Mouse (Mus musculus) stomach, embryonic 15.5 days (tissue): ENCODE results near the gene Kdm8. TPM values are rescaled to one million over a fixed set of nuclear protein-coding genes. Genes with fewer than 3 reads are reported as not detected.

ENCODE experiments used
- ATAC-seq: fragments of 200-750 bp; cut with Nextera tagmentation; 2 replicates; pipeline ENCODE4 v1.8.0; 2017; ENCODE audit warnings: low read depth, moderate number of reproducible peaks, moderate TSS enrichment; ENCODE audit not compliant: insufficient read depth, low FRiP score
- H3K27ac ChIP-seq: fragments of 300-500 bp; sonication (generic); 2 replicates; pipeline ENCODE4 v1.5.1; 2015; ENCODE audit warnings: mild to moderate bottlenecking, inconsistent platforms
- H3K27me3 ChIP-seq: fragments of 300-500 bp; sonication (generic); replicated peaks from 2 replicates; pipeline ENCODE4 v1.6.1; 2015; ENCODE audit warnings: inconsistent platforms
- H3K36me3 ChIP-seq: fragments of 300-500 bp; sonication (generic); 2 replicates; pipeline ENCODE4 v1.6.1; 2015; ENCODE audit warnings: inconsistent platforms
- H3K4me1 ChIP-seq: fragments of 300-500 bp; sonication (generic); 2 replicates; pipeline ENCODE4 v1.6.1; 2015; ENCODE audit warnings: inconsistent platforms
- H3K4me2 ChIP-seq: fragments of 300-500 bp; sonication (generic); 2 replicates; pipeline ENCODE4 v1.6.1; 2015; ENCODE audit warnings: mild to moderate bottlenecking, inconsistent platforms
- H3K4me3 ChIP-seq: fragments of 300-500 bp; sonication (generic); replicated peaks from 2 replicates; pipeline ENCODE4 v1.5.1; 2015; ENCODE audit warnings: inconsistent platforms
- H3K9ac ChIP-seq: fragments of 300-500 bp; sonication (generic); 2 replicates; pipeline ENCODE4 v1.6.1; 2015; ENCODE audit warnings: inconsistent platforms
- H3K9me3 ChIP-seq: fragments of 300-500 bp; sonication (generic); 2 replicates; pipeline ENCODE4 v1.6.1; 2016; ENCODE audit warnings: inconsistent platforms
- WGBS: fragments of 180-500 bp; shearing (Covaris S2); methylation state at CpG from one replicate; pipeline ENCODE4 v1.1.7; 2015; 5-methylcytosine and 5-hydroxymethylcytosine counted together
- polyA plus RNA-seq: library from polyadenylated mRNA; unstranded; fragments of >200 nt; fragmentation: Nextera tagmentation; extraction: Ambion mirVana; gene quantifications from 2 replicates; pipeline ENCODE4 v1.2.1, GENCODE M21; 2015

The Kdm8 gene
- polyA plus RNA-seq, 1 experiment from 2014 or later: 8.8 TPM

GRCm38 (mm10) chr7:125470901-125471300, 26.4 kb downstream of the Kdm8 start:
- Histone ChIP-seq H3K27me3 (no peaks in the 10 kb centered on the region), H3K27ac (no peak overlapping the region), H3K9ac (no peak overlapping the region), H3K9me3 (no peaks in the 10 kb centered on the region), H3K4me2 (no peak overlapping the region), H3K36me3 (peaks cover 34% of the 10 kb centered on the region), H3K4me1 (peaks cover 10% of the 10 kb centered on the region), H3K4me3 (no peak overlapping the region)
- ATAC-seq: no peak
- WGBS: 88% methylated on average over 4 of the region's 4 CpGs

GRCm38 (mm10) chr7:125471991-125472741, 27.7 kb downstream of the Kdm8 start:
- H3K27ac ChIP-seq: peak overlapping the region; percentile 86
- peaks cover 32% of the 10 kb centered on the region for H3K36me3 ChIP-seq
- peak; percentile 75 for ATAC-seq
- H3K27me3 ChIP-seq: no peaks in the 10 kb centered on the region
- H3K4me2 ChIP-seq: peak overlapping the region; percentile 20
- no peaks in the 10 kb centered on the region for H3K9me3 ChIP-seq
- H3K9ac ChIP-seq: no peak overlapping the region
- no peak overlapping the region for H3K4me3 ChIP-seq
- WGBS: 27% methylated on average over 13 of the region's 13 CpGs
- H3K4me1 ChIP-seq: peaks cover 10% of the 10 kb centered on the region

GRCm38 (mm10) chr7:125474535-125474934, 30.1 kb downstream of the Kdm8 start:
- H3K4me3 ChIP-seq: no peak overlapping the region
- H3K27me3 ChIP-seq: no peaks in the 10 kb centered on the region
- no peaks in the 10 kb centered on the region for H3K9me3 ChIP-seq
- H3K4me1 ChIP-seq: peaks cover 10% of the 10 kb centered on the region
- no peak overlapping the region for H3K9ac ChIP-seq
- 71% methylated on average over 4 of the region's 4 CpGs for WGBS
- H3K36me3 ChIP-seq: peaks cover 15% of the 10 kb centered on the region; the same call in 1 of the 2 replicates
- no peak overlapping the region for H3K4me2 ChIP-seq
- ATAC-seq: no peak
- H3K27ac ChIP-seq: no peak overlapping the region

- 56% methylated on average over 11 of the region's 11 CpGs for WGBS
Measured at GRCm38 (mm10) chr7:125475601-125476251, 31.2 kb downstream of the Kdm8 start.

GRCm38 (mm10) chr7:125478391-125478984, 34.0 kb downstream of the Kdm8 start:
- Histone ChIP-seq H3K4me3 (no peak overlapping the region), H3K4me2 (no peak overlapping the region), H3K9ac (no peak overlapping the region), H3K4me1 (no peaks in the 10 kb centered on the region), H3K27ac (no peak overlapping the region), H3K9me3 (no peaks in the 10 kb centered on the region), H3K27me3 (no peaks in the 10 kb centered on the region), H3K36me3 (0 out of 2 replicates have a peak, but pooled peaks cover 10% of the 10 kb centered on the region)
- WGBS: 50% methylated on average over 7 of the region's 7 CpGs
- ATAC-seq: no peak

More at GRCm38 (mm10) chr7:125475601-125476251, 31.2 kb downstream of the Kdm8 start:
- Histone ChIP-seq H3K4me2 (no peak overlapping the region), H3K4me3 (no peak overlapping the region), H3K27ac (peak overlapping the region; percentile 57), H3K9me3 (no peaks in the 10 kb centered on the region), H3K36me3 (peaks cover 18% of the 10 kb centered on the region; the same call in 1 of the 2 replicates), H3K9ac (no peak overlapping the region), H3K27me3 (no peaks in the 10 kb centered on the region), H3K4me1 (peaks cover 8% of the 10 kb centered on the region)
- no peak for ATAC-seq

- Histone ChIP-seq H3K4me3 (no peak overlapping the region), H3K4me1 (no peaks in the 10 kb centered on the region), H3K36me3 (peaks cover 10% of the 10 kb centered on the region; the same call in 1 of the 2 replicates), H3K9me3 (no peaks in the 10 kb centered on the region), H3K4me2 (no peak overlapping the region), H3K9ac (no peak overlapping the region), H3K27me3 (no peaks in the 10 kb centered on the region), H3K27ac (no peak overlapping the region)
- no peak for ATAC-seq
- 86% methylated on average over 4 of the region's 4 CpGs for WGBS
Measured at GRCm38 (mm10) chr7:125480518-125480917, 36.0 kb downstream of the Kdm8 start.

GRCm38 (mm10) chr7:125482339-125482738, 37.9 kb downstream of the Kdm8 start:
- no peak for ATAC-seq
- WGBS: 50% methylated on average over 3 of the region's 3 CpGs
- peaks cover 17% of the 10 kb centered on the region; the same call in 1 of the 2 replicates for H3K36me3 ChIP-seq

GRCm38 (mm10) chr7:125482886-125483285, 38.4 kb downstream of the Kdm8 start:
- peaks cover 13% of the 10 kb centered on the region; the same call in 1 of the 2 replicates for H3K36me3 ChIP-seq

More at GRCm38 (mm10) chr7:125482339-125482738, 37.9 kb downstream of the Kdm8 start:
- Histone ChIP-seq H3K27me3 (no peaks in the 10 kb centered on the region), H3K4me1 (no peaks in the 10 kb centered on the region; the same call in 1 of the 2 replicates), H3K4me2 (no peak overlapping the region), H3K9ac (no peak overlapping the region), H3K9me3 (no peaks in the 10 kb centered on the region), H3K4me3 (no peak overlapping the region), H3K27ac (no peak overlapping the region)

GRCm38 (mm10) chr7:125484791-125485190, 40.3 kb downstream of the Kdm8 start:
- ATAC-seq: no peak
- Histone ChIP-seq H3K36me3 (peaks cover 13% of the 10 kb centered on the region; the same call in 1 of the 2 replicates), H3K27me3 (no peaks in the 10 kb centered on the region), H3K4me1 (no peaks in the 10 kb centered on the region; the same call in 1 of the 2 replicates), H3K4me3 (no peak overlapping the region), H3K4me2 (no peak overlapping the region), H3K9ac (no peak overlapping the region), H3K9me3 (no peaks in the 10 kb centered on the region), H3K27ac (no peak overlapping the region)
- WGBS: 91% methylated on average over 7 of the region's 7 CpGs

More at GRCm38 (mm10) chr7:125482886-125483285, 38.4 kb downstream of the Kdm8 start:
- no peaks in the 10 kb centered on the region for H3K9me3 ChIP-seq
- H3K4me2 ChIP-seq: no peak overlapping the region
- 63% methylated on average over 2 of the region's 2 CpGs for WGBS
- no peak overlapping the region for H3K27ac ChIP-seq
- H3K27me3 ChIP-seq: no peaks in the 10 kb centered on the region
- no peak overlapping the region for H3K4me3 ChIP-seq
- ATAC-seq: no peak
- H3K9ac ChIP-seq: no peak overlapping the region
- no peaks in the 10 kb centered on the region; the same call in 1 of the 2 replicates for H3K4me1 ChIP-seq

- WGBS: 88% methylated on average over 16 of the region's 16 CpGs
- Histone ChIP-seq H3K9ac (no peak overlapping the region), H3K27ac (no peak overlapping the region), H3K4me2 (no peak overlapping the region), H3K4me1 (peaks cover 6% of the 10 kb centered on the region), H3K27me3 (no peaks in the 10 kb centered on the region), H3K4me3 (no peak overlapping the region), H3K36me3 (peaks cover 7% of the 10 kb centered on the region; the same call in 1 of the 2 replicates), H3K9me3 (no peaks in the 10 kb centered on the region)
- ATAC-seq: no peak
Measured at GRCm38 (mm10) chr7:125486121-125486630, 41.7 kb downstream of the Kdm8 start.

- Histone ChIP-seq H3K4me3 (no peak overlapping the region), H3K27ac (no peak overlapping the region), H3K4me1 (peaks cover 6% of the 10 kb centered on the region), H3K27me3 (no peaks in the 10 kb centered on the region), H3K9me3 (no peaks in the 10 kb centered on the region), H3K36me3 (peaks cover 7% of the 10 kb centered on the region; the same call in 1 of the 2 replicates), H3K9ac (no peak overlapping the region), H3K4me2 (no peak overlapping the region)
- ATAC-seq: no peak
- WGBS: 81% methylated on average over 10 of the region's 10 CpGs
Measured at GRCm38 (mm10) chr7:125487126-125487525, 42.6 kb downstream of the Kdm8 start.
